Mouse (Mus musculus) embryo, embryonic 11.5 days (tissue): ENCODE measurements around the gene Gpr45.
A peak's percentile ranks its signal among the peaks of the same experiment; 100 is the strongest.

ENCODE experiments used
- DNase-seq: peaks from one replicate; pipeline ENCODE4 v3.0.0-alpha.2; 2012; ENCODE audit warnings: low read depth, low spot score

The Gpr45 gene

GRCm38 (mm10) chr1:43046990-43047389, 94.3 kb downstream of the Gpr45 start:
- no peak for DNase-seq

DNA sequence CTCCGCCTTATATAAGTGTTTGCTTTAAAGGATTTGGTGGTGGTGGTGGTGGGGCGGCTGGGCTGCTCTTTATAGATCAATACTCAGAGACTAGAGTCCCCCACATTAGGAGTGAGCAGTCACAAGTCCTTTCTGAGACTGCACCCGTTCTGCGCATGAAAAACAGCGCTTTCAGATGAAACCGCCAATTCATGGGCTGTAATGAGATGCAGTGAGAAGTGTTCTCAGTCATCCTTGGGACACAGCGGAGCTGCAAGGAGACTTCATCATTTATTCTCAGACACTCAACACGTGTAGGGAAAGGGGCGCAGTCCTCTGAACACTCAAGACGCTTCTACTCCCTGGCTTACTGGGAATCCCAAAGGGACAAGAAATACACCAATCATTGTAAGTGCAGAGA, 95.1 kb downstream of the Gpr45 start:
- DNase-seq: no peak

DNA sequence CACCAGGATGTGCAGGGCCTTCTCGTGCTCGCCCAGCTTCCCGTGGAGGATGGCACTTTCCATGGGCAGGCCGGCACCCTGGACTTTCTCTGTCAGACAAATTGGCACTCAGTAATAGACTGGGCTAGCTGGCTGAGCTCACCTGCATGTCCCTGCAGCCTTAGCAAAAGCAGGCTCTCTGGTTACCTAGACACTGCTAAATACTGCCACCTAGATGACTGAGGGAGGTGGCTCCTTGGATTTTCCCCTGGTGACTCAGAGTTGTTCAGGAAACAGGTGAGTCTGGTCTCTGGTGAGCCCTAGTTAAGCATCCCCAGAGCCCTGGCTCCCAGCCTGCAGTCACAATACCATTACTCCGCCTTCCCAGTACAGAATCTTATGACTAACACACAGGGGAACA, 99.2 kb downstream of the Gpr45 start:
- DNase-seq: no peak

DNA sequence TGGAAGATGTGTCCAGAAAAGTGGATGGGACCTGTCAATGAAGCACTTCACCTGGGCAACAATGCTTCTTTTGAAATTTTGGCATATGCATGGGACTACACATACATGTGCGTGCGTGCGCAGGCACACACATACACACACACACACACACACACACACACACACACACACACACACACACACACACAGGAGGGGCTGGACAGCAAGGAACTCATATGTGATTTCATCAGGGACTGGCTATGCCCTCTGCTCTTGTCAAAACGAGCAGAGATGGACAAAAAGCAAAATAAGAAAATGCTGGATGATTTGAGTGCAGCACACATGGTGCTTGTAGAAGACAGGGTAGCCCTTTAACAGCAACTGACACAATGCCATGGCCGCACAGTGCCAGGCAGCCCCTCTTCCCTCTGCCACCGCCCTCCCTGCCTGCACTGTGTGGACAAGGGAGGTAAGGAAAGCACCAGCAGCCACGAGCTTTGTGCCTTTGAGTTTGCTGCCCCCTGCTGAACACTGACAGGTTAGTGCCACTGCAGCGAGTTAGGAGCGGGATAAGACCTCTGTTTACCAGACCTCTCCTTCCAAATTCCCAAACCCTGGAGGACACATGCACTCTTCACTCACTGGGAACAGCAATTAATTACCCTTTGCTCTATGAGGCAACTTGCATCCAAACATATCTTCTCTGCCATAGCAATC, 113.1 kb downstream of the Gpr45 start:
- peak; percentile 65 for DNase-seq

DNA sequence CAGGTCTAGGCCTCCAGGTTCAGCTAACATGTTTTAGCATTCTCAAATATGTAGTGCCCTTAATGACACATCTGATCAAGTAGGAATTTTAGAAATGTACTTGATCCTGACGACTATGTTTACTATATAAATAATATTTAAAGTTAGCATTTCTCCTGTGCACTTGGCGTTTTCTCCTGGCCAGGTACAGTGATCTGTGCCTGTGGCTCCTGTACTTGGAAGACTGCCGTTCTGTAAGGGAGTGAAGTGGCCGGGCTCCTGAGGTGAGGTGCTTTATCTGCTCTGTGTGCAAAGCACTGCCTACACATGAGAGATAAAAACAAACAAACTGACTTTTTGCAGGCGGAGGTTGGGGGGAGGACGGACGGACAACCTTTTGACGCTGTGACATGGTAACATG, 113.9 kb downstream of the Gpr45 start:
- DNase-seq: no peak

GRCm38 (mm10) chr1:43067551-43067950, 114.9 kb downstream of the Gpr45 start:
- DNase-seq: no peak

GRCm38 (mm10) chr1:43070726-43071125, 118.1 kb downstream of the Gpr45 start:
- DNase-seq: no peak

GRCm38 (mm10) chr1:43072028-43072427, 119.4 kb downstream of the Gpr45 start:
- no peak for DNase-seq

DNA sequence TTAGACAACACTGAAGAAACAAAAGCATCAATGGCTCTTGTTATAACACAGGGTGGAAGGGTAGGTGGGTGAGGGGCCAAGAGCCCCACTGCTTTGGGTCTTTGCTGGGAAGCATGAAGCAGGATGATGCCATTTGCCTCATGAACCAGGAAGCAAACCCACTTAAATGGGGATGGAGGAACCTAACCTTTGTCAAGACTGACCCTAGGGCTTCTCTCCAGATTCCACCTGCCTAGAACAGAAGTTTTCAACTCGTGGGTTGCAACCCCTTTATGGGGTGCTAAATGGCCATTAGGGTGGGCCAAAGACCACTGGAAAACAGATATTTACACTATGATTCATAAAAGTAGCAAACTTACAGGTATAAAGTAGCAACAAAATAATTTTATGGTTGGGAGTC, 119.9 kb downstream of the Gpr45 start:
- DNase-seq: no peak

- DNase-seq: no peak
These were observed 122.1 kb downstream of the Gpr45 start for GRCm38 (mm10) chr1:43074791-43075190.

GRCm38 (mm10) chr1:43078124-43078523, 125.5 kb downstream of the Gpr45 start:
- DNase-seq: no peak

DNA sequence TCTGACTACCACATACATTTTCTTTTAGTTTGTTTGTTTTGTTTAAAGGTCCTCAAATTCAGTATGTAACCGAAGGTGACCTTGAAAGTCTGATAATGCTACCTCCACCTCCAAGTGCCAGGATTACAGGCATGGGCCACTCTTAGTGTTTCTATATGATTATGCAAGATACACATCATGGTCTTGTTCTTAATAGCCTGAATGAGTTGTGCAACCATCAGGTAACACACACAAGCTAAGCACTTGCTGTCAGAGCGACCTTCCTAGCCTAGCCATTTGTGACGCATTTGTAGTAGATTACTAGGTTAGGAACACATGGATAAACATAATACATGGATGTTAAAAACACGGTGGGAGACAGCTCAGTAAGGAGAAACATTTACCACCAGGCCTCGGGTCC, 130.3 kb downstream of the Gpr45 start:
- DNase-seq: no peak
